Mouse (Mus musculus) layer of hippocampus, adult 2 months (tissue): ENCODE data around the gene Plekha1. TPM values are rescaled to one million over a fixed set of nuclear protein-coding genes. Genes with fewer than 3 reads are reported as not detected.

Source experiments
- DNase-seq, 2 experiments: peaks; one replicate each; pipeline ENCODE4 v3.0.0; 2022; ENCODE audit warnings: low spot score in 2 of 2
- H3K27ac ChIP-seq: fragments of 200-600 bp; 2 replicates; pipeline ENCODE4 v1.8.1; 2022
- H3K4me3 ChIP-seq: fragments of 200-600 bp; 2 replicates; pipeline ENCODE4 v1.8.1; 2022; ENCODE audit warnings: mild to moderate bottlenecking
- CTCF ChIP-seq: fragments of 200-600 bp; conservative IDR thresholded peaks from 2 replicates; pipeline ENCODE4 v1.8.1; 2022; ENCODE audit warnings: antibody characterized with exemption, mild to moderate bottlenecking, moderate library complexity
- total RNA-seq, 2 experiments: library from RNA; stranded (reverse); gene quantifications; 2 replicates each; pipeline ENCODE4 v1.2.3; 2021

The Plekha1 gene
- total RNA-seq, 2 experiments from 2014 or later = 87.1 to 91.2 TPM

DNA sequence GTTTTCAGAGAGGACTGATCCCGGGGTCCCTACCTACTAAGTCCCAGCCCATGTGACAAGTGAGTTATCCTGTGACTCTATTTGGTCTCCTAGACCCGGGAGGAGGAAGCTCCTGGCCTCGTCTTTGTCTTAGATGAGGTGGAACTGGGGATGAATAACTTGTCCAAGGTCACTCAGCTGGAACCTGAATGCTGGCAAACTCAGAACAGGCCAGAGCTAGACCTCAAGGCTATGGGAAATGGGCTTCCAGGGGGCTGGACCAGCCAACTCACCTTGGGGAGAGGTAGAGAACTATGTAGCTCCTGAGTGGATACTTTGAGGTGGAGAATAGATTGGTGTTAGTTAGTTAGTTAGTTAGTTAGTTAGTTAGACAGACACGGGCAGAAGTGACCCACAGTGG, 72.4 kb downstream of the Plekha1 start:
- TF ChIP-seq CTCF = no peak
- Histone ChIP-seq H3K27ac (peak overlapping the region; percentile 91), H3K4me3 (peak overlapping the region; percentile 70)
- DNase-seq = no peak

DNA sequence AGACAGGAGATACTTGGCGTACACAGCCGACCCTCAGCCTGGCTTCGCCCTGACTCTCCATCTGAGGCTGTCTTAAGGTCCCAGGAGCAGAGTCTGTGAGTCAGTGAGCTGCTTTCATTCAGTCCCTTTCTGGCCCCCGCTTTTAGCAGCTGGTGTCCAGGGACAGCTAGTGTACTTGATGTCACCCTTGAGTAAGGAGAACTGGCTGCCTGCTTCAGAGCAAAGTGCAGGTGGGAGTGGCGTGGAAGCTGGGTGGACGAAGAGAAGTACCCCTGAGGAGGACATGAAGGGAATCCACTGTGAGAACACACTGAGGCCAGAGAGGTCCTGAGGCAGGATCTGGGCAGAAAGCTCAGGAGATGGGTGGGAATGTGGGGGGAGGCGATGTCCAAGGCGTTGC, 73.3 kb downstream of the Plekha1 start:
- H3K27ac ChIP-seq = peak overlapping the region; percentile 91; the same call in 1 of the 2 replicates

DNA sequence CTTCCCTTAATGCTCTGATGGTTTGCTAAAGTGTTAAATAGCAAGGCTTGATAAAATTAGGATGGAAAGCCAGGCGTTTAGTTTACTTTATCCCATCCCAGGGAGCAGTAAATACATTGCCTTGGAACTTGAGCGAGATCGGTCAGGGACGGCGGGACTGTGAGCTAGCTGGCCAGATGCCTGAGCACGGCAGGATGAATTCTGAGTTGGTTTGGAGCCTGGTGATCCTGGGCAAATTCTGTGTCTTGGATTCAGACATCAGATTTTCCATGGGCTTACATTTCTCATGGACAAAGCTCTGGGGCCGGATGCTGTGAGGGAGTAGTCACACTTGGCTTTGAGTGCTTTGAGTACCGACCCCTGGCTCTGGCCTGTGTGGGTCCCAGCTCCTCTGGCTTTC, 75.2 kb downstream of the Plekha1 start:
- no peak for DNase-seq
- peak overlapping the region; percentile 91; the same call in 1 of the 2 replicates for H3K27ac ChIP-seq
- TF ChIP-seq CTCF = no peak
- peak overlapping the region; percentile 70 for H3K4me3 ChIP-seq

More for the DNA sequence above, 73.3 kb downstream of the Plekha1 start:
- H3K4me3 ChIP-seq = peak overlapping the region; percentile 70
- no peak for TF ChIP-seq CTCF
- no peak for DNase-seq

DNA sequence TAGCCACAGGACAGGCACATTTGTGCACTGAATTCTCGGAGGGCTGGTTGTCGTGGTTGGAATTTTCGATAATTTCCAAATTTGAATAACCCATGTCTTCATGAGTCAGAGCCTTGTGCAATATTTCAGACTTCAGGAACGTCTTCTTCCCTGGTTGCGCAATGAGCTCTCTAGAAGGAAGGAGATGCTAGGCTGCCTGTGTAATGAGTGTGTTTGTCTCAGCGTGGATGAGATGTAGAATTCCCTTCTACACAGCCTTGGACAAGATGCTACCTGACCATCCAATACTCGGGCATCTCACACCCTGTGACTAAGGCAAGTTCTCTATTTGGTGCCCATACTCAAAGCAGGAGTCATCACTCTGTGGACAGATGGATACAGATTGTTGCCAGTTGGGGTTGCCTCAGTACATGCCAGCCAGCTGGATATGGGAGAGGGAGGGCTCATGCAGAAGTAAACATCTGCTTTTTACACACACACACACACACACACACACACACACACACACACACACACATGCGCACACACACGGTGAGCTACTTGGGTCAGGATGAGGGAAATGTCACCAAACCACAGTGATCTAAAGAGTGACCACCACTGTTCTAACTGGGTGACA, 77.8 kb downstream of the Plekha1 start:
- Histone ChIP-seq H3K4me3 (no peak overlapping the region), H3K27ac (no peak overlapping the region; the same call in 1 of the 2 replicates)
- no peak for TF ChIP-seq CTCF
- DNase-seq = no peak

GRCm38 (mm10) chr7:130944766-130945475, 79.4 kb downstream of the Plekha1 start:
- DNase-seq = no peak
- no peak for TF ChIP-seq CTCF
- Histone ChIP-seq H3K27ac (peak overlapping the region; percentile 32; the same call in 1 of the 2 replicates), H3K4me3 (no peak overlapping the region)

DNA sequence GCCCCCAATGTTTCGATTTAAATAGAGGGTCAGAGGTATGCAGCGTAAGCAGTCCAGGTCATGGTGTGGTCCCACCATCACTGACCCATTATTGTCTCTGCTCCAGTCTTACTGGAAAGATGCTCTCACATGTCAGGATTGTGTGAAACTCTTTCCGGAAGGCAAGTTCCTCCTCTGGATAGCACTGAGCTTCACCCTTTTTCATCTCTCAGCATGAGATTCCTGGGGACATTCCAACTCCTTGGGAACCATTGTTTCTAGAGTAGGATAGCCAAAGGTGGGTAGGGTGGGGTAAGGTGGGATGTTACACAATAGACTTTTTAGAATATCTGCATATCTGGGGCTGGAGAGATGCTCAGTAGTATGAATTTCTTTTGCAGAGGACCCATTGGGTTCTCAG, 80.2 kb downstream of the Plekha1 start:
- Histone ChIP-seq H3K27ac (no peak overlapping the region), H3K4me3 (no peak overlapping the region)
- TF ChIP-seq CTCF = no peak
- DNase-seq = no peak

- no peak for TF ChIP-seq CTCF
Measured at GRCm38 (mm10) chr7:130946303-130946702, 80.7 kb downstream of the Plekha1 start.

DNA sequence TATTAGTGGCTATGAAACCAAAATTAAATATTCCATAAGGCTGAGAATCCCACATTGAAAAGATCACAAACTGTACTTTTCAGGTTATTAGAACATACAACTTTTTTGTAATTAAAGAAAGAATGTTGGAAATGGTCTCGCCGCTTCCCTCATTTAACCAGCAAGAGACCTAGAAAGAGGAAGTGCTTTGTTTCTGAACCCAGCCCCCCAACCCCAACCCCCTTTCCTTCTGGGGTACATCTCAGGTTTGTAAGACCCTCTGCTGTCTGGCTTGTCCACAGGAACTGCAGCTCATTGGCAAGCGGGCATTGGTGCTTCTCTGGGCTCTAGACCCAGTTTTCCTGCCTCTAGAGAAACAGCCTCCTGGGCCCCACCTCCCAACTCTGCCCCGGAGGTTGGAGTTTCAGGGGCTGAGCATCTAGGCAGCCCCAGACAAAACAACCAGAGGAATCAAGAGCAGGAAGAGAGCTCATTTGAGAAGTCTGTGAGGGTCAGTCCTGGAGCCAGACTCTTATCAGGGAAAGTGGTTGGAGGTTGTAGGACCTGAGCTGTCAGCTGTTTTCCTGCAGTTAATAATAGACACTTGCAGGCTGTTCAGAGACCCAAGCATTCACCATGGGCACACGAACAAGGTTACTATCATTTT, 83.1 kb downstream of the Plekha1 start:
- no peak for DNase-seq
- TF ChIP-seq CTCF = no peak
- Histone ChIP-seq H3K4me3 (no peak overlapping the region), H3K27ac (peak overlapping the region; percentile 75)

More at GRCm38 (mm10) chr7:130946303-130946702, 80.7 kb downstream of the Plekha1 start:
- no peak for DNase-seq
- Histone ChIP-seq H3K27ac (no peak overlapping the region), H3K4me3 (no peak overlapping the region)

DNA sequence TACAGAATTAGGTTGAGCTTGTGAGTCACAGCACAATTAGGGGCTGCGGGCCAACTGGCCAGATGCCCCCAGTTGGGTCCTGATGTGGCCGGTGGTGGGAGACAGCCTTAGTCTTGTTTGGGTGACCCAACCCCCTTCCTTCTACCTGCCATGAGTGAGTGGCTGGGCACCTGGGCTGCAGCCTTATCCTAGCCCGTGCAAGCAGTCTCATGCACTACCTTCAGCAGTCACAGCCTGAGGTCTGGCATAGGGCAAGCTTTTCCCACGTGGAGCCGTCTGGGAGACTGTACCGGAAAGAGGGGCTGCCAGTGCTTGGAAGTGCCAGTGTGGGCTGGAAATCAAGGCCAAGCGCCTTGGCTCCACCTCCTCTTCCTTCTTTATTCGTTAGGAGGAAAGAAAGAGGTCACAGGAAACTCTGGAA, 83.8 kb downstream of the Plekha1 start:
- Histone ChIP-seq H3K4me3 (peak overlapping the region; percentile 6; the same call in 1 of the 2 replicates), H3K27ac (peak overlapping the region; percentile 75)
- DNase-seq = no peak
- TF ChIP-seq CTCF = no peak

GRCm38 (mm10) chr7:130950482-130950881, 84.9 kb downstream of the Plekha1 start:
- no peak for TF ChIP-seq CTCF
- no peak for DNase-seq
- Histone ChIP-seq H3K4me3 (no peak overlapping the region), H3K27ac (peak overlapping the region; percentile 88)

- TF ChIP-seq CTCF = no peak
- no peak for DNase-seq
- Histone ChIP-seq H3K4me3 (no peak overlapping the region), H3K27ac (peak overlapping the region; percentile 88)
Measured at GRCm38 (mm10) chr7:130951004-130951403, 85.4 kb downstream of the Plekha1 start.

GRCm38 (mm10) chr7:130953376-130953775, 87.8 kb downstream of the Plekha1 start:
- Histone ChIP-seq H3K4me3 (no peak overlapping the region), H3K27ac (peak overlapping the region; percentile 88)
- TF ChIP-seq CTCF = no peak
- no peak for DNase-seq

DNA sequence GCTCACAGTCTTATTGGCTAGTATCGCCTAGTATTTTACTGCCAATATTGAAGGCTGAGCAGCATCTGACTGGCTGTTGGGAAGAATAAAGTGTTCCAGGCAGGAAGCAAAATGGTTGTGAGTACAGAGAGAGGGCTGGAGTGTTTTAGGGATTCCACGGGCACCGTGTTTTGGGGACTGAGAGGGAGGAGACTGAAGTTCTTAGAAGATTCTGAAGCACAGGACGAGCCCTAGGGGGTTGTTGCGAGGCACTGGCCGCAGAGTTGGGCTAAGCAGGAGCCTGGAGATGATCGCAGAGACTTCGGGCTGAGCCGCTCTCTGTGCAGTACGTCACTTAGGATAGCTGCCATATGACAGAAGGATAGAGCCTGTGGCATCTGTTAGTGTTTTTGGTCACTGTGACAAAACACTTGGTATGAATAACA, 88.6 kb downstream of the Plekha1 start:
- peak overlapping the region; percentile 88 for H3K27ac ChIP-seq
- no peak overlapping the region for H3K4me3 ChIP-seq
- DNase-seq = peak; percentile 63 to 70
- no peak; the same call in 1 of the 2 replicates for TF ChIP-seq CTCF
